Mouse (Mus musculus) erythroblast, embryonic 14.5 days (primary cell): ENCODE data around the gene Sik3. TPM values are rescaled to one million over a fixed set of nuclear protein-coding genes. Genes with fewer than 3 reads are reported as not detected.

ENCODE experiments used
- H3K27me3 ChIP-seq: 2 replicates; pipeline ENCODE4 v1.6.1; 2012; ENCODE audit warnings: inconsistent platforms; ENCODE audit not compliant: control insufficient read depth
- H3K36me3 ChIP-seq: 2 replicates; pipeline ENCODE4 v1.6.1; 2012; ENCODE audit warnings: mild to moderate bottlenecking, inconsistent platforms; ENCODE audit not compliant: control insufficient read depth
- H3K4me1 ChIP-seq: 2 replicates; pipeline ENCODE4 v1.6.1; 2012; ENCODE audit warnings: inconsistent platforms; ENCODE audit not compliant: control insufficient read depth
- H3K4me3 ChIP-seq: replicated peaks from 2 replicates; pipeline ENCODE3; 2012; ENCODE audit warnings: moderate library complexity, mild to moderate bottlenecking, inconsistent platforms
- H3K9me3 ChIP-seq: 2 replicates; pipeline ENCODE4 v1.6.1; 2012; ENCODE audit warnings: low read length, inconsistent platforms, mixed read lengths; ENCODE audit not compliant: control insufficient read depth
- GATA1 ChIP-seq: IDR thresholded peaks from 2 replicates; pipeline ENCODE4 v1.6.1; 2012; ENCODE audit warnings: low read length, inconsistent platforms, mixed read lengths
- TAL1 ChIP-seq: IDR thresholded peaks from 3 replicates; pipeline ENCODE4 v1.6.1; 2012; ENCODE audit warnings: low read length, inconsistent platforms, mixed read lengths
- polyA plus RNA-seq: library from polyadenylated mRNA; stranded (reverse); fragments of >175 nt; gene quantifications from 2 replicates; pipeline ENCODE4 v1.2.3, GENCODE M21; 2012

The Sik3 gene
- polyA plus RNA-seq, 1 experiment, result 0.13 TPM

DNA sequence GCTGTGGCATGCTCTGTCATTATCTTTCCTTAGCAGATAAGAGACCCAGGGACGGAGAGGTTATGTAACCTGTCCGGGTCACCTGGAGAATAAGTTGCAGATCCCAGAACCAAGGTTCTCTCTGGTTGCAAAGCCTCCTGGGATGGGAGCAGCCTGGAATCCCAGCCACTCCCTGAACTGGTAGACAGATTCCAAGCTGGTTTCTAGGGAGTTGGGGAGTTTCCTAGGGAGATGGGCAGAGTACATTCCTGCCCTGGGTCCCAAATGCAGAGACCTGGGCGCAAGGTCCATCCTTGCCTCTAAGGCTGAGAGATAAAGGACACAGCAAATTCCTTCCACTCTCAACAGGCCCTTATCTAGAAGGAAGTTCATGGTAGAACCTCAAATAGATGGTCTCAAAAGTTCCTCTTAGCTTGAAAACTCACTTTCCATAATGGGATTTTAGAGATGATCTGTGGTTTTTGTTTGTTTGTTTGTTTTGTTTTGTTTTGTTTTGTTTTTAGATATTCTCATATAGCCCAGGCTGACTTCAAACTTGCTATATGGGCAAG, 214.5 kb downstream of the Sik3 start:
- peaks cover 6% of the 10 kb centered on the region for H3K4me1 ChIP-seq
- H3K36me3 ChIP-seq, result no peaks in the 10 kb centered on the region
- H3K27me3 ChIP-seq, result no peaks in the 10 kb centered on the region
- H3K9me3 ChIP-seq, result no peaks in the 10 kb centered on the region
- no peak for TF ChIP-seq GATA1
- no peak for TF ChIP-seq TAL1
- no peak overlapping the region for H3K4me3 ChIP-seq

DNA sequence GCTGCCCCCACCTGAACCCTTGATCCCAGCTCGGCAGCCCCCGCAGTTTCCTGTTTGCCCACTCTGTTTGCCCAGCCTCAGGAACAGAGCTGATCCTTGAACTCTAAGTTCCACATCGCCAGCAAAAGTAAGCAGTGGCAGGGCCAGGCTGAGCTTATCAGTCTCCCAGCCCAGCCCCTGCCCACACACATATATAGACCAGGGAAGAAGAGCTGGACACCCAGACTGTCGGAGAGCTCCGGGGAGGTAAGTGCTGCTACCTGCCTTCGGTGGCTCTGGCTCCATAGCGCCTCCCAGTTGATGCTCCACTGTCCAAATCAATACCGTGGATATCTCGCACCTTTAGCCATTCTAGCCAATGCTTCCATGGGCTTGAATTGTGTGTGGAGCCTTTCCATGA, 215.9 kb downstream of the Sik3 start, which contains the start of gene Apoa1:
Gene Apoa1 (plus strand): TSS at position 90 of the 400 bp plus-strand sequence.
- H3K27me3 ChIP-seq, result no peaks in the 10 kb centered on the region
- H3K4me1 ChIP-seq, result peaks cover 6% of the 10 kb centered on the region

DNA sequence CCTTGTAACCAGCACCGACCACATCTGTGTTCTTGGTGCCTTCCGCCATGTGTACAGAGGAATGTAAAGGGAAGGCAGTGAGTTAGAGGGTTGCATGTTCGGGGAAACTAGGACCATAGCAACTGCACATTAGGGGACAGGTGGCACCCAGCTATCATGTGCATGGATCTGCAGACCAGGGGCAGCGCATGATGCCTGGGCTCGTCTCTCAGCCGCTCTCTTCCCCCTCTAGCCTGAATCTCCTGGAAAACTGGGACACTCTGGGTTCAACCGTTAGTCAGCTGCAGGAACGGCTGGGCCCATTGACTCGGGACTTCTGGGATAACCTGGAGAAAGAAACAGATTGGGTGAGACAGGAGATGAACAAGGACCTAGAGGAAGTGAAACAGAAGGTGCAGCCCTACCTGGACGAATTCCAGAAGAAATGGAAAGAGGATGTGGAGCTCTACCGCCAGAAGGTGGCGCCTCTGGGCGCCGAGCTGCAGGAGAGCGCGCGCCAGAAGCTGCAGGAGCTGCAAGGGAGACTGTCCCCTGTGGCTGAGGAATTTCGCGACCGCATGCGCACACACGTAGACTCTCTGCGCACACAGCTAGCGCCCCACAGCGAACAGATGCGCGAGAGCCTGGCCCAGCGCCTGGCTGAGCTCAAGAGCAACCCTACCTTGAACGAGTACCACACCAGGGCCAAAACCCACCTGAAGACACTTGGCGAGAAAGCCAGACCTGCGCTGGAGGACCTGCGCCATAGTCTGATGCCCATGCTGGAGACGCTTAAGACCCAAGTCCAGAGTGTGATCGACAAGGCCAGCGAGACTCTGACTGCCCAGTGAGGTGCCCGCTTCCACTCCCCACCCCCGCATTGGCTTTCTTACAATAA, 217.2 kb downstream of the Sik3 start:
- no peak for TF ChIP-seq GATA1
- TF ChIP-seq TAL1, result no peak
- Histone ChIP-seq H3K4me3 (peak overlapping the region; percentile 56), H3K27me3 (no peaks in the 10 kb centered on the region), H3K9me3 (no peaks in the 10 kb centered on the region), H3K36me3 (no peaks in the 10 kb centered on the region), H3K4me1 (peaks cover 6% of the 10 kb centered on the region)

More for the DNA sequence above, 215.9 kb downstream of the Sik3 start, which contains the start of gene Apoa1:
- H3K36me3 ChIP-seq, result no peaks in the 10 kb centered on the region
- no peak for TF ChIP-seq GATA1
- no peak for TF ChIP-seq TAL1
- no peaks in the 10 kb centered on the region for H3K9me3 ChIP-seq
- peak within 1 kb of the TSS; percentile 56 for H3K4me3 ChIP-seq

DNA sequence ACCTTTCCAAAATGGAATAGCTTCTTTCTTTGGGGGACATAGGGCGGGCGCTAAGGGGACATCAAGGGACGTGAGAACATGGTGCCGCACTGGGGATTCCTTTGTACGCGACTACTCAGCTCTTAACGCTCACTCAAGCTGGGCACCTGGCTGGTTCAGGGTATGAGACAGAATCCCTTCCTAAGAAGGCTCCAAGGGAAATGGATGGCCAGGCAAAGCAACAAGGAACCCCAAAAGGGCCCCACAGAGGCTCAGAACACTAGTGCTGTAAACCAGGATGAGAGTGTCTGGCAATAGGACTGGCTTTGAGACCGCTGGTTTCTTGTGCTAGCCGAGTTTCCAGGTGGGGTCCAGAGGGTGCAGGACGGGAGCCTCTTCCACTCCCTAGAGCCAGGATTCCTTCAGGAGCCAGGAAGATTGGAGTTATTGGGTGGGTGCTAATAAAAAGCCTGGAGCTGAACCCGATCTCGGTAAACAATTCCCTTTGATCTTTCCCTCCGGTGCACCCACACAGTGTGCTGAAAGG, 217.9 kb downstream of the Sik3 start:
- Histone ChIP-seq H3K4me3 (peak overlapping the region; percentile 56), H3K27me3 (no peaks in the 10 kb centered on the region), H3K4me1 (peaks cover 10% of the 10 kb centered on the region), H3K36me3 (no peaks in the 10 kb centered on the region), H3K9me3 (no peaks in the 10 kb centered on the region)
- TF ChIP-seq TAL1, result no peak
- no peak for TF ChIP-seq GATA1

DNA sequence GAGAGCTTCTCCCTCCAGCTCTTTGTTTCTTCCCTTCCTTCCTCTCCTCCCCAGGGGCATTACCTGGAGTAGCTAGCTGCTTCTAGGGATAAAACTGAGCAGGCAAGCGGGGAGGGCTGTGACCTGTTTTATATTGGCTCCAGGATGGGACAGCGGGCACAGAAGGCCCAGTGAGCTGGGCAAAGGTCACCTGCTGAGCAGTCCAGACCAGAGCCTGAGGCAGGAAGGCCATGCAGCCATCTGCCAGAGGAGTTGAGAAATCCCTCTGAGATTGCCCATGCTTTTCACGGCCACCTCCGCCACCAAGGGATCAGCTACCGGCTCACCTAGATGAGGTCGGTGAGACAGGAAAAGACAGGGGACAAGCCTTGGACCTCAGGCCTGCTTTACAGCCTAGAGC, 222.6 kb downstream of the Sik3 start:
- Histone ChIP-seq H3K9me3 (no peaks in the 10 kb centered on the region), H3K36me3 (no peaks in the 10 kb centered on the region), H3K4me3 (no peak overlapping the region), H3K27me3 (no peaks in the 10 kb centered on the region), H3K4me1 (peaks cover 11% of the 10 kb centered on the region)
- TF ChIP-seq GATA1, result no peak
- no peak for TF ChIP-seq TAL1

DNA sequence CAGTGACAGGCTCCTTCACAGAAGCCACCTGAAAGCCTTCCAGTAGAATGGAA, 222.8 kb downstream of the Sik3 start, which contains the start of gene Apoc3:
Gene Apoc3 (minus strand): TSS at position 41 of the 53 bp plus-strand sequence.
- no peaks in the 10 kb centered on the region for H3K9me3 ChIP-seq
- peaks cover 11% of the 10 kb centered on the region for H3K4me1 ChIP-seq
- TF ChIP-seq TAL1, result no peak
- TF ChIP-seq GATA1, result no peak
- no peaks in the 10 kb centered on the region for H3K36me3 ChIP-seq
- H3K27me3 ChIP-seq, result no peaks in the 10 kb centered on the region
- H3K4me3 ChIP-seq, result no peak within 1 kb of the TSS

DNA sequence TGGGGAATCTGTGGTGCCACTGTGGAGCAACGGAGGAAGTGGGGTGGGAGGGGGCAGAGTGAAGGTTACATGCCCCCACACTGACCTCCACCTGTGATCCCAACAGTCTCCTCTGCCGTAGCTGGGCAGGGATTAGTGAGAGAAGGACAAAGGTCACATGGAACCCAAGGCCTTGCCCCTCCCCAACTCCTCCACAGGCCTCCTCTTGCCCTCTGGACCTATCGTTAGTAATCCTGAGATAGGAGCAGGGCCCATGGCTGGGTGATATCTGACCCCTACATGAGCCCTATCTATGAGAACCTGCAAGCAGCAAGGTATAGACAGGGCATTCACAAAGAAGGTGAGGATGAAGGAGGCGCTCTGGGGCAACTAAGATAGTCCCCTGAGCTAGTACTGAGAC, 223.0 kb downstream of the Sik3 start:
- Histone ChIP-seq H3K27me3 (no peaks in the 10 kb centered on the region), H3K4me1 (peaks cover 10% of the 10 kb centered on the region), H3K4me3 (no peak overlapping the region), H3K36me3 (no peaks in the 10 kb centered on the region), H3K9me3 (no peaks in the 10 kb centered on the region)
- TF ChIP-seq TAL1 (no peak), GATA1 (no peak)

DNA sequence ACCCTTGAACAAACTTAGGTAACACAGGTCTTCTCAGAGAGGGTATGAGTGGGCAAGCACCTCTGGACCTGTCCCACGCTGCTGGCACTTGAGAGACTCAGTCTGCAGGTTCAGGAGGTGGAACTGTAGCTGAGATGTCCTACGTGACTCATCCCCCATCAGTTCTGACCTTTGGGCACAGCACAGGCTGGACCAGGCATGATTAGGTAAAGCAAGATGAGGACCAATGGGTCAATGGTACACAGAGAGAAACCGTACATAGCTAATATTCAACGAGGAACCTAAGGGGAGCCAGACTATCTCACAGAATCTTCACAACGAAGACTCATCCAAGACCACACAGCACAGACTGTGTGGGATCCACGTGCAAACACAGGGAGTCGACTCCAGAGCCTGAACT, 226.2 kb downstream of the Sik3 start:
- Histone ChIP-seq H3K4me3 (no peak overlapping the region), H3K36me3 (no peaks in the 10 kb centered on the region), H3K4me1 (peaks cover 10% of the 10 kb centered on the region), H3K27me3 (no peaks in the 10 kb centered on the region), H3K9me3 (no peaks in the 10 kb centered on the region)
- TF ChIP-seq GATA1 (no peak), TAL1 (no peak)

DNA sequence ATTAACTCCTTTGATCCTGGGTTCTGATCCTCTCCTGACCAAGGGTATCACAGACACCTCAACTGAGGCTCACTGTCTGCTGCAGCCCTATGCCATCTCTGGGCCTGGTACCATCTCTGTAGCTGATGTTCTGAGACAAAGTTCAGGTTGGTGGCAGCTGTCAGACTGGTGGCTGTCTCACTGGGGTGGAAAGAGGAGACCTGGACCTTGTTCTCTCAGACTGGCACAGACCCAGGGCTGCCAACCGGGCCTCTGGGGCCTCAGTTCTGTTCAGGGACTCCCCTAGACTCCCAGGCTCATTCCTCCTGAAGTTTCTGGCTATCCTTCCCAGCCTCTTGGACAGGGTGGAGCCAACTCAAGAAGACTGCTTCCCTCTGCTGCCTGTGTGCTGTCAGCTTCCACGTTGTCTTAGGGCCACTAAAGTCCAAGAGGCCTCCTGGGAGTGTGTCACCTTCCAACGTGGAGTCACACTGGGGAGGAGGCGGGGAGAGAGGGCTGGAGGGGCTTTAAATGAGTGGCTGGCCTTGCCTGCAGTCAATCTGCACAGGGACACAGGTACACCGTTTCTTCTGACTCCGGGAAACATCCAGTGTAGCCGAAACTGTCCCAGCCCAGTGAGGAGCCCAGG, 228.0 kb downstream of the Sik3 start, which contains the start of gene Apoa4:
Gene Apoa4 (plus strand): TSS at position 171 of the 628 bp plus-strand sequence.
- Histone ChIP-seq H3K9me3 (no peaks in the 10 kb centered on the region), H3K4me1 (peaks cover 4% of the 10 kb centered on the region), H3K27me3 (no peaks in the 10 kb centered on the region), H3K4me3 (no peak within 1 kb of the TSS), H3K36me3 (no peaks in the 10 kb centered on the region)
- TF ChIP-seq GATA1 (no peak), TAL1 (no peak)
